Mouse (Mus musculus) lung, postnatal 0 days (tissue): Measurements from ENCODE around the gene Tnp2. TPM values are rescaled to one million over a fixed set of nuclear protein-coding genes. Genes with fewer than 3 reads are reported as not detected.
A peak's percentile ranks its signal among the peaks of the same experiment; 100 is the strongest.

Source experiments
- ATAC-seq: fragments of 200-750 bp; cut with Nextera tagmentation; 2 replicates; pipeline ENCODE4 v1.8.0; 2017; ENCODE audit warnings: moderate library complexity
- DNase-seq: peaks from one replicate; pipeline ENCODE4 v3.0.0-alpha.2; 2016; ENCODE audit warnings: low spot score
- H3K27ac ChIP-seq: fragments of 300-500 bp; sonication (generic); 2 replicates; pipeline ENCODE4 v1.5.1; 2014; ENCODE audit warnings: antibody characterized with exemption, mild to moderate bottlenecking, low read length, mixed read lengths
- H3K27me3 ChIP-seq: fragments of 300-500 bp; sonication (generic); replicated peaks from 2 replicates; pipeline ENCODE4 v1.6.1; 2014; ENCODE audit warnings: low read length, mixed read lengths; ENCODE audit not compliant: insufficient read depth
- H3K36me3 ChIP-seq: fragments of 300-500 bp; sonication (generic); 2 replicates; pipeline ENCODE4 v1.6.1; 2014; ENCODE audit warnings: low read length, mixed read lengths; ENCODE audit not compliant: insufficient read depth
- H3K4me1 ChIP-seq: fragments of 300-500 bp; sonication (generic); 2 replicates; pipeline ENCODE4 v1.6.1; 2014; ENCODE audit warnings: antibody characterized with exemption, low read depth, low read length, mixed read lengths; ENCODE audit not compliant: insufficient read depth
- H3K4me2 ChIP-seq: fragments of 300-500 bp; sonication (generic); replicated peaks from 2 replicates; pipeline ENCODE4 v1.6.1; 2014; ENCODE audit warnings: low read depth, mild to moderate bottlenecking, low read length, moderate library complexity, mixed read lengths
- H3K4me3 ChIP-seq: fragments of 300-500 bp; sonication (generic); 2 replicates; pipeline ENCODE4 v1.5.1; 2014; ENCODE audit warnings: low read depth, low read length
- H3K9ac ChIP-seq: fragments of 300-500 bp; sonication (generic); replicated peaks from 2 replicates; pipeline ENCODE4 v1.6.1; 2014; ENCODE audit warnings: low read depth, mild to moderate bottlenecking
- H3K9me3 ChIP-seq: fragments of 300-500 bp; sonication (generic); 2 replicates; pipeline ENCODE4 v1.6.1; 2016; ENCODE audit warnings: low read length, mixed read lengths
- CTCF ChIP-seq: IDR thresholded peaks from 2 replicates; pipeline ENCODE4 v1.5.1; 2016; ENCODE audit warnings: antibody characterized with exemption, mild to moderate bottlenecking
- EP300 ChIP-seq: IDR thresholded peaks from 2 replicates; pipeline ENCODE4 v1.6.1; 2016; ENCODE audit warnings: antibody characterized with exemption, mild to moderate bottlenecking, control low read depth
- WGBS: fragments of 180-500 bp; shearing (Covaris S2); extraction: QIAGEN DNeasy Blood & Tissue Kit; methylation state at CpG from one replicate; pipeline ENCODE4 v1.1.7; 2014; 5-methylcytosine and 5-hydroxymethylcytosine counted together
- polyA plus RNA-seq: library from polyadenylated mRNA; unstranded; fragments of >200 nt; fragmentation: Nextera tagmentation; extraction: Ambion mirVana; gene quantifications from 2 replicates; pipeline ENCODE4 v1.2.1, GENCODE M21; 2015

The Tnp2 gene
- polyA plus RNA-seq, 1 experiment from 2014 or later: not detected

GRCm38 (mm10) chr16:10773543-10773942, 14.9 kb downstream of the Tnp2 start:
- TF ChIP-seq CTCF: no peak
- no peak for TF ChIP-seq EP300
- WGBS: 81% methylated on average over 8 of the region's 8 CpGs
- H3K36me3 ChIP-seq: no peaks in the 10 kb centered on the region

GRCm38 (mm10) chr16:10771769-10772510, 16.5 kb downstream of the Tnp2 start:
- Histone ChIP-seq H3K4me2 (no peak overlapping the region), H3K4me1 (peaks cover 3% of the 10 kb centered on the region; the same call in 1 of the 2 replicates), H3K9ac (no peak overlapping the region), H3K27me3 (no peaks in the 10 kb centered on the region), H3K9me3 (no peaks in the 10 kb centered on the region), H3K36me3 (no peaks in the 10 kb centered on the region), H3K4me3 (no peak overlapping the region), H3K27ac (no peak overlapping the region)
- DNase-seq (no peak), ATAC-seq (peak; percentile 38)
- no peak for TF ChIP-seq EP300
- TF ChIP-seq CTCF: no peak
- 55% methylated on average over 19 of the region's 19 CpGs for WGBS

More at GRCm38 (mm10) chr16:10773543-10773942, 14.9 kb downstream of the Tnp2 start:
- no peak overlapping the region for H3K27ac ChIP-seq
- ATAC-seq (no peak), DNase-seq (no peak)
- H3K27me3 ChIP-seq: no peaks in the 10 kb centered on the region
- H3K9me3 ChIP-seq: no peaks in the 10 kb centered on the region
- H3K4me1 ChIP-seq: peaks cover 3% of the 10 kb centered on the region; the same call in 1 of the 2 replicates
- H3K9ac ChIP-seq: no peak overlapping the region
- no peak overlapping the region for H3K4me2 ChIP-seq
- H3K4me3 ChIP-seq: no peak overlapping the region

GRCm38 (mm10) chr16:10770531-10771325, 17.7 kb downstream of the Tnp2 start:
- Histone ChIP-seq H3K4me3 (no peak overlapping the region), H3K4me1 (peaks cover 3% of the 10 kb centered on the region; the same call in 1 of the 2 replicates), H3K36me3 (no peaks in the 10 kb centered on the region), H3K9me3 (no peaks in the 10 kb centered on the region), H3K27me3 (no peaks in the 10 kb centered on the region), H3K9ac (no peak overlapping the region), H3K27ac (no peak overlapping the region), H3K4me2 (no peak overlapping the region)
- 53% methylated on average over 4 of the region's 4 CpGs for WGBS
- DNase-seq (no peak), ATAC-seq (no peak)
- TF ChIP-seq EP300 (no peak), CTCF (peak; percentile 37)

- 74% methylated on average over 2 of the region's 2 CpGs for WGBS
- ATAC-seq: no peak
- H3K4me2 ChIP-seq: no peak overlapping the region
These were observed 18.8 kb downstream of the Tnp2 start for GRCm38 (mm10) chr16:10769661-10770060.

GRCm38 (mm10) chr16:10768821-10769220, 19.6 kb downstream of the Tnp2 start:
- no peak overlapping the region for H3K9ac ChIP-seq
- no peaks in the 10 kb centered on the region for H3K36me3 ChIP-seq
- no peak overlapping the region for H3K4me3 ChIP-seq
- peaks cover 3% of the 10 kb centered on the region; the same call in 1 of the 2 replicates for H3K4me1 ChIP-seq
- H3K9me3 ChIP-seq: no peaks in the 10 kb centered on the region
- TF ChIP-seq EP300 (no peak), CTCF (no peak)
- DNase-seq (peak; percentile 32), ATAC-seq (peak; percentile 20; the same call in 1 of the 2 replicates)
- H3K27ac ChIP-seq: no peak overlapping the region
- no peaks in the 10 kb centered on the region for H3K27me3 ChIP-seq
- H3K4me2 ChIP-seq: no peak overlapping the region
- 38% methylated on average over 9 of the region's 9 CpGs for WGBS

More at GRCm38 (mm10) chr16:10769661-10770060, 18.8 kb downstream of the Tnp2 start:
- Histone ChIP-seq H3K36me3 (no peaks in the 10 kb centered on the region), H3K9me3 (no peaks in the 10 kb centered on the region), H3K4me1 (peaks cover 3% of the 10 kb centered on the region; the same call in 1 of the 2 replicates), H3K27me3 (no peaks in the 10 kb centered on the region), H3K27ac (no peak overlapping the region), H3K4me3 (no peak overlapping the region), H3K9ac (no peak overlapping the region)
- TF ChIP-seq CTCF: no peak
- no peak for TF ChIP-seq EP300
- no peak for DNase-seq

- Histone ChIP-seq H3K4me3 (no peak overlapping the region), H3K27ac (no peak overlapping the region), H3K9ac (no peak overlapping the region), H3K36me3 (no peaks in the 10 kb centered on the region), H3K27me3 (no peaks in the 10 kb centered on the region), H3K4me1 (peaks cover 6% of the 10 kb centered on the region; the same call in 1 of the 2 replicates), H3K9me3 (no peaks in the 10 kb centered on the region), H3K4me2 (no peak overlapping the region)
- WGBS: 44% methylated on average over 4 of the region's 4 CpGs
- TF ChIP-seq CTCF: peak; percentile 94
- TF ChIP-seq EP300: no peak
- ATAC-seq: no peak
- peak; percentile 83 for DNase-seq
These were observed 21.3 kb downstream of the Tnp2 start for GRCm38 (mm10) chr16:10767158-10767557.
